Mouse (Mus musculus) MEL (cell line): ENCODE data around the gene Cmya5. TPM values are rescaled to one million over a fixed set of nuclear protein-coding genes. Genes with fewer than 3 reads are reported as not detected.

Source experiments
- DNase-seq: peaks from one replicate; pipeline ENCODE4 v3.0.0; 2011; ENCODE audit warnings: low read depth, low spot score
- H3K27ac ChIP-seq: 2 replicates; pipeline ENCODE4 v1.5.1; 2012; ENCODE audit warnings: low read depth, mild to moderate bottlenecking, control low read depth, low read length, moderate library complexity; ENCODE audit not compliant: control insufficient read depth
- H3K27me3 ChIP-seq, 2 experiments: fragments of 150-350 bp in 1 of 2; sonication (generic) in 1 of 2; 2 replicates each; pipeline ENCODE4 v1.6.1; 2012; ENCODE audit warnings: low read length in 2 of 2, mild to moderate bottlenecking in 2 of 2, improper control_type of control experiment in 1 of 2, moderate library complexity in 1 of 2; ENCODE audit not compliant: insufficient read depth in 2 of 2, control insufficient read depth in 1 of 2
- H3K36me3 ChIP-seq, 2 experiments: 2 replicates each; pipeline ENCODE4 v1.6.1; 2012 to 2014; ENCODE audit warnings: low read length in 2 of 2, improper control_type of control experiment in 1 of 2, inconsistent platforms in 1 of 2, mild to moderate bottlenecking in 1 of 2; ENCODE audit not compliant: insufficient read depth in 2 of 2, control insufficient read depth in 1 of 2
- H3K4me1 ChIP-seq, 2 experiments: fragments of 150-350 bp in 1 of 2; sonication (generic) in 1 of 2; 2 replicates each; pipeline ENCODE4 v1.6.1; 2012; ENCODE audit warnings: low read length in 2 of 2, improper control_type of control experiment in 1 of 2, mild to moderate bottlenecking in 1 of 2; ENCODE audit not compliant: insufficient read depth in 2 of 2, control insufficient read depth in 1 of 2
- H3K4me3 ChIP-seq, 2 experiments: fragments of 150-350 bp in 1 of 2; sonication (generic) in 1 of 2; 2 replicates each; pipeline ENCODE4 v1.5.1; 2012; ENCODE audit warnings: low read depth in 2 of 2, low read length in 2 of 2, mild to moderate bottlenecking in 2 of 2, moderate library complexity in 2 of 2, control low read depth in 1 of 2, improper control_type of control experiment in 1 of 2; ENCODE audit not compliant: control insufficient read depth in 1 of 2, insufficient read depth in 1 of 2
- H3K79me2 ChIP-seq: 2 replicates; pipeline ENCODE4 v1.6.1; 2012; ENCODE audit warnings: mild to moderate bottlenecking, low read length, moderate library complexity; ENCODE audit not compliant: control insufficient read depth, poor library complexity, insufficient read depth
- H3K9ac ChIP-seq: 2 replicates; pipeline ENCODE4 v1.6.1; 2012; ENCODE audit warnings: low read depth, mild to moderate bottlenecking, control low read depth, low read length, moderate library complexity; ENCODE audit not compliant: control insufficient read depth, poor library complexity, severe bottlenecking
- H3K9me3 ChIP-seq: fragments of 150-350 bp; sonication (generic); replicated peaks from 2 replicates; pipeline ENCODE4 v1.6.1; 2012; ENCODE audit warnings: mild to moderate bottlenecking, low read length, improper control_type of control experiment, moderate library complexity; ENCODE audit not compliant: insufficient read depth
- ELF1 ChIP-seq: IDR thresholded peaks from 2 replicates; pipeline ENCODE4 v1.6.1; 2014; ENCODE audit warnings: low read depth, mild to moderate bottlenecking, inconsistent platforms, low read length, improper control_type of control experiment, moderate library complexity
- EP300 ChIP-seq, 2 experiments: IDR thresholded peaks; 2 replicates each; pipeline ENCODE4 v1.6.1; 2011; ENCODE audit warnings: improper control_type of control experiment in 2 of 2, low read length in 2 of 2, low read depth in 1 of 2, mild to moderate bottlenecking in 1 of 2
- ETS1 ChIP-seq: IDR thresholded peaks from 2 replicates; pipeline ENCODE4 v1.6.1; 2012; ENCODE audit warnings: low read depth, mild to moderate bottlenecking, inconsistent platforms, low read length, improper control_type of control experiment, moderate library complexity
- GABPA ChIP-seq: IDR thresholded peaks from 2 replicates; pipeline ENCODE4 v1.6.1; 2012; ENCODE audit warnings: low read depth, mild to moderate bottlenecking, inconsistent platforms, low read length, improper control_type of control experiment, moderate library complexity
- HCFC1 ChIP-seq: IDR thresholded peaks from 2 replicates; pipeline ENCODE4 v1.6.1; 2012; ENCODE audit warnings: low read depth, mild to moderate bottlenecking, inconsistent platforms, low read length, improper control_type of control experiment, moderate library complexity
- MAX ChIP-seq: IDR thresholded peaks from 2 replicates; pipeline ENCODE4 v1.6.1; 2011; ENCODE audit warnings: low read length, improper control_type of control experiment
- MAZ ChIP-seq: IDR thresholded peaks from 2 replicates; pipeline ENCODE4 v1.6.1; 2012; ENCODE audit warnings: low read depth, mild to moderate bottlenecking, inconsistent platforms, low read length, improper control_type of control experiment
- MXI1 ChIP-seq: IDR thresholded peaks from 2 replicates; pipeline ENCODE4 v1.6.1; 2011; ENCODE audit warnings: mild to moderate bottlenecking, low read depth, low read length, improper control_type of control experiment
- MYB ChIP-seq: IDR thresholded peaks from 2 replicates; pipeline ENCODE4 v1.6.1; 2011; ENCODE audit warnings: mild to moderate bottlenecking, low read depth, low read length, improper control_type of control experiment
- POLR2A ChIP-seq, 2 experiments: IDR thresholded peaks; 2 replicates each; pipeline ENCODE4 v1.6.1; 2011 to 2012; ENCODE audit warnings: low read length in 2 of 2, mild to moderate bottlenecking in 2 of 2, control low read depth in 1 of 2, improper control_type of control experiment in 1 of 2, low read depth in 1 of 2, moderate library complexity in 1 of 2; ENCODE audit not compliant: control insufficient read depth in 1 of 2, insufficient read depth in 1 of 2, poor library complexity in 1 of 2
- RAD21 ChIP-seq: IDR thresholded peaks from 2 replicates; pipeline ENCODE4 v1.6.1; 2011; ENCODE audit warnings: mild to moderate bottlenecking, low read depth, low read length, improper control_type of control experiment
- TBP ChIP-seq: IDR thresholded peaks from 2 replicates; pipeline ENCODE4 v1.8.0; 2011; ENCODE audit warnings: low read depth, low read length, improper control_type of control experiment
- UBTF ChIP-seq: IDR thresholded peaks from 2 replicates; pipeline ENCODE4 v1.6.1; 2012; ENCODE audit warnings: low read depth, mild to moderate bottlenecking, inconsistent platforms, low read length, improper control_type of control experiment, moderate library complexity, borderline replicate concordance; ENCODE audit not compliant: insufficient read depth
- USF1 ChIP-seq: IDR thresholded peaks from 2 replicates; pipeline ENCODE4 v1.6.1; 2014; ENCODE audit warnings: low read depth, mild to moderate bottlenecking, inconsistent platforms, low read length, improper control_type of control experiment, moderate library complexity
- ZKSCAN1 ChIP-seq: IDR thresholded peaks from 2 replicates; pipeline ENCODE4 v1.6.1; 2012; ENCODE audit warnings: low read depth, mild to moderate bottlenecking, inconsistent platforms, low read length, improper control_type of control experiment, moderate library complexity
- polyA plus RNA-seq, 2 experiments: library from polyadenylated mRNA; stranded (reverse) in 1 of 2; unstranded in 1 of 2; fragments of >175 nt in 1 of 2; fragments of >200 nt in 1 of 2; gene quantifications; 2 replicates each; pipeline versions ENCODE4 v1.2.1 to v1.2.4; 2012; ENCODE audit warnings: low replicate concordance in 2 of 2, low read depth in 1 of 2; ENCODE audit not compliant: insufficient read length in 2 of 2, insufficient read depth in 1 of 2, missing spikeins in 1 of 2
- total RNA-seq: library from RNA; depleted of rRNA; stranded (reverse); fragments of 300-350 nt; gene quantifications from 2 replicates; pipeline ENCODE4 v1.2.3, GENCODE M21; 2012; rRNA removed

The Cmya5 gene
- total RNA-seq (under 0.01 TPM in 2 replicates), polyA plus RNA-seq (not detected)

GRCm38 (mm10) chr13:93144336-93145167 is at the start of gene Cmya5:
Cmya5 (minus strand) TSS chr13:93144724.
- H3K4me3 ChIP-seq = no peak within 1 kb of the TSS
- H3K27ac ChIP-seq = no peak within 1 kb of the TSS
- DNase-seq = peak; percentile 10
- H3K4me1 ChIP-seq = no peaks in the 10 kb centered on the region
- TF ChIP-seq MAX (no peak), MYB (no peak), ETS1 (no peak), HCFC1 (no peak), ZKSCAN1 (no peak), UBTF (no peak), POLR2A (IDR thresholded peaks at IDR 0.05; ENCODE audit: control insufficient read depth in 1 of 2, insufficient read depth in 1 of 2, low read depth in 1 of 2, low read length in 2 of 2, poor library complexity in 1 of 2) (no peak), USF1 (no peak), ELF1 (no peak), MXI1 (no peak), RAD21 (no peak), EP300 (IDR thresholded peaks at IDR 0.05; ENCODE audit: low read depth in 1 of 2, low read length in 2 of 2) (no peak), GABPA (no peak)
- H3K79me2 ChIP-seq = no peaks in the 10 kb centered on the region
- peaks cover 0 to 2% of the 10 kb centered on the region in 2 experiments; a peak in 1 of 4 replicates for H3K36me3 ChIP-seq
- no peak within 1 kb of the TSS for H3K9ac ChIP-seq
- no peaks in the 10 kb centered on the region for H3K27me3 ChIP-seq
- no peaks in the 10 kb centered on the region for H3K9me3 ChIP-seq

GRCm38 (mm10) chr13:93192646-93193026 is 48.1 kb upstream of the Cmya5 start:
- Histone ChIP-seq H3K36me3 (peaks cover 0 to 23% of the 10 kb centered on the region in 2 experiments; a peak in 2 of 4 replicates), H3K9ac (peak overlapping the region; percentile 70), H3K9me3 (no peaks in the 10 kb centered on the region), H3K79me2 (peaks cover 32% of the 10 kb centered on the region), H3K4me1 (peaks cover 6 to 10% of the 10 kb centered on the region in 2 experiments), H3K27me3 (no peaks in the 10 kb centered on the region), H3K4me3 (peak overlapping the region; percentile 55 to 80), H3K27ac (peak overlapping the region; percentile 22)
- TF ChIP-seq TBP (0 out of 2 replicates have a peak, but pooled peaks have one; percentile 37), MAZ (no peak)
- no peak for DNase-seq
